Mouse (Mus musculus) gastrocnemius, postnatal 10 days (tissue): ENCODE measurements around the gene Prex1. TPM values are rescaled to one million over a fixed set of nuclear protein-coding genes. Genes with fewer than 3 reads are reported as not detected.

Source experiments
- DNase-seq: peaks from one replicate; pipeline ENCODE4 v3.0.0; 2021; ENCODE audit warnings: mixed read lengths
- total RNA-seq, 2 experiments: library from RNA; stranded (reverse); gene quantifications; 2 replicates each; pipeline ENCODE4 v1.2.3; 2021

Prex1 gene
- total RNA-seq, 2 experiments from 2014 or later = 12.9 to 20.3 TPM

DNA sequence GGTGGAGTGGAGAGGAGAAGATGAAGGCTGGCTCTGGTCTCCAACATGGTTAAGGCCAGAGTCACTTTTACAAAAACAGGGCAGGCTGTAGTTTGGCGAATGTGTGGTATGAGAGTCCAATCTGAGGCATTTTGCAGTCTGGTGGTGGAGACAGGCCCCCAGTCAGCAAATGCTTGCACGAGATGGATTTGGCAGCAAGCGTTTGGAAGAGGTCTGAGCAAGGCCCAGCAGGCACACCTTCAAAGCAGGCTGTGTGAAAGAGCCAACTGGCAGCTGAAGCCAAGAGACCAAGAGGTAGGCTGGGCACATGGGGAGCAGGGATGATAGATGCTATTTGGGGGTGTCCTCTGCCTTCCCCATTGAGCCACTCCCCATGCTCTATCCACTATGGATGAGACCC, 51.7 kb downstream of the Prex1 start:
- no peak for DNase-seq

DNA sequence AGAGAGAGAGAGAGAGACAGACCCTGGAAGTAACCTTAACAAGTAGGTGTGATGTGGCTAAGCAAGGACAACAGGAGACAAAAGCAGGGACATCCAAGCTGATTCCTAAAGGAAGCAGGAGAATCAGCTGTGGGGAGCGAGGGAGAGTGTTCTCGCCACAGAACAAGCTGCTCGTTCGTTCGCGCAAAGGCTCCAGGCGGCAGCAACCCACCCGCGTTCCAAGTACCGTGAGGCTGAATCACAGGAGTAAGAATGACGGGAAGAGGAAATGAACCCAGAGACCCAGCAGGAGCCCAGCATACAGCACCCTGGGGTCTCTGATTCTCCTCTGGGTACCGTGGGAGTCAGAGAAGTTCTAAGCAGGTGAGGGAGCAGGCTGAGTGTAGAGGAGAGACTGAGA, 52.1 kb downstream of the Prex1 start:
- no peak for DNase-seq

GRCm38 (mm10) chr2:166658380-166658779, 55.3 kb downstream of the Prex1 start:
- DNase-seq = no peak

DNA sequence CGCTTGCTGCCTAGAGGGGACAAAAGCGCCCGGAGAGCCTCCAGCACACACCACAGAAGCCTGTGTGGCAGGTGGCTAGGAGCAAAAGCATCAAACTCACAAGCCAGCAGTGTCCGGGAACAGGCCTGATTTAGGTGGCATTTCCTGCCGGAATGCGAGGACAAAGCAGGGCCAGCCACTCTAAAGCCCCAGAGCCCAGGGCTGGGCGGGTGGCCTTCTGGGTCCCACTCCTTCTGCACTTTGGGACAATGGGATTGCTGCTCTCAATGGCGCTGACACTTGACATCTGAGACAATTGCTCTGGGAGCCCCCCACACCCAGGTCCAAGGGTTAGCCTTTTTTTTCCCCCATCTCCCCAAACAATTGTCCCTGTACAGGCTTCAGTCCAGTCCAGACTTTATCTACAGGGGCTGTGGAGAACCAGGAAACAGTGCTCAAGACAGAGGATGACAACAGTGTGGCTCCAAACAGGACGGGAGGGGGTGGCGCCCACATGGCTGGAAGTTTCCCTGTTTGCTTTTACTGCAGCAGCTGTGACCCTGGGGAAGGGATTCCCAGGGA, 56.1 kb downstream of the Prex1 start:
- DNase-seq = no peak

GRCm38 (mm10) chr2:166656630-166657029, 57.0 kb downstream of the Prex1 start:
- DNase-seq = no peak

- DNase-seq = no peak
Measured at GRCm38 (mm10) chr2:166655727-166656520, 57.7 kb downstream of the Prex1 start.

- no peak for DNase-seq
Measured at GRCm38 (mm10) chr2:166655308-166655707, 58.3 kb downstream of the Prex1 start.

- DNase-seq = no peak
Measured at GRCm38 (mm10) chr2:166654875-166655274, 58.8 kb downstream of the Prex1 start.

DNA sequence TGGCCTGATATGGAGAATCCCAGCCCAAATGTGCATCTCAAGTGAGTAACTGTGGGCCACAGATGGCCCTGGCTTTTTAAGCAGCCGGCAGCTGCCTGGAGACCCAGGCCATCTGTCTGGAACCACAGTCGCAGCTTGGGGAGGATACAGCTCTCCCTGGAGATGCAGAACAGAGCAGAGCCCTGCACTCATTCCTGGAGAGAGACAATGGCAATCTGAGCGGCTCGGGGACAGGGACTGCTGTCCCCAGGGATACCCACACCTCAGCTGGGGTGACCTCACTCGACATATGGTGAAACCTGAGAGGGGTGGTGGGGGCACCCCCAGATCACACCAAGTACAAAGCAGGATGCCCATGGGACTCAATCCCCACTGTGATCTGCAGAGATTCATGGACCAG, 60.1 kb downstream of the Prex1 start:
- DNase-seq = no peak

DNA sequence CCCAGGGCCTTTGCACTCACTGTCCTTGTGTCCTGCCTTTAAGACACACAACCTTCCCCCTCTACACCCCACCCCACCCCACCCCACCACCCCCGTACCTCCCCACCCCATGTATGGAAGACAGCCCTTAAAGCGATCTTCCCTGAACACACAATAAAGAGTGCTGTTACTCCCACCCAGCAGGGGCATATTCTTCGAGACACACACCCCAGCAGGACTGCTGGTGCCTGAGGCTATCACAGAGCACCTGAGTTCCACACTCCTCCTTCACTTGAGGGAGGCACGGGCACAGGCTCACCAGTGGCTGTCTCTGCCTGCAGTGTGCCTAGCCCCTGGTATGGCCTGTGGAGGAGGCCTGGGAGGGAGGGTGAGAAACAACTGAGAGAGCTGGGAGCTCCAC, 61.0 kb downstream of the Prex1 start:
- DNase-seq = no peak

DNA sequence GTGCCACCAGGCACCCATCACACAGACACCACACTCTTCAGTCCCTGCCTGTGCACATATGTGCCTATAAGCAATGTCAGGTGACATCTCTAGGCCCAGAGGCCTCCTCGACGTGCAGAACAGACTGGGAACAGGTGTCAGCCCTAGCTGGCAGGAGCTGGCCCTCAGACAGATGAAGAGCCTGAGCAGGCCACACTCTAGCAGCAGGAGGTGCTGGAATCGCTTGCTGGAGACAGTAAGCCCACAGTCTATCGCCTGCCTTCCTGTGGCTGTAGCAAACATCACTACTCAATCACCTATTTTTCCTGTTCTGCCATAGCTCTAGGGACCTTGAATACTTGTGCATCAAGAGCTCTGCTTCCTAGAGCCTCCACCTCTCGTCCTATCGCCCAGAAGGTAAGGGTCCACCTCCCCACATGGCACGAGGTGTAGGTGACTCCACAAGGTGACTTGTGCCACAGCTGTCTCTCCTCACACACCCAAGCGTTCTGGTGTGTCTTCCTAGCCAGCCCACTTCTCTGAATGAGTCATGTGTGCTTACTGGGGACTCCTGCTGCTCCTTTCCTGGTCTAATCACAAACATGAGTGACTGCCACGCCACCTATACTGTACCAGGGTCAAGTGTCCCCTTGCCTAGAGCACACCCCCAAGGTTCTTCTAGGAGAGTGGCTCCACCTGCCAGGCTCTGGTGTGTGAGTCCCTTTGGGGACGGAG, 62.2 kb downstream of the Prex1 start:
- DNase-seq = no peak

DNA sequence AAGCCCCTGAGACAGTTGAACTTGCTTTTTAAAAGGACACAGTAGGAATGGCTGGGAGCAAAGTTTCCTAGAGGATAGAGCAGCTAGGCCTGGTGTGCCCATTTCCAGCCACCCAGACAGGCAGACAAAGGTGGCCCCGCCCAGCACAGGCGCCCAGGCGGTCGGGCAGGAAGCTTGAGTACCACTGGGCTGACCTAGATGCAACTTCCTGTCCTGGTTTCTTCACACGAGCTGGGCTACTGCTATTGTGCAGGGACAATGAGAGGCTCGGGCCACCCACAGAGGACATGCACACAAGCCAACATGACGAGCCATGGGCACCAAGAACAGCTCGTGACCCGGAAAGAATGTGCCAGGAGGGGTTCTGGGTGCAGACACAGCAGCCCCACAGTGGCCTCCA, 63.2 kb downstream of the Prex1 start:
- DNase-seq = no peak

GRCm38 (mm10) chr2:166647242-166647641, 66.4 kb downstream of the Prex1 start:
- no peak for DNase-seq

DNA sequence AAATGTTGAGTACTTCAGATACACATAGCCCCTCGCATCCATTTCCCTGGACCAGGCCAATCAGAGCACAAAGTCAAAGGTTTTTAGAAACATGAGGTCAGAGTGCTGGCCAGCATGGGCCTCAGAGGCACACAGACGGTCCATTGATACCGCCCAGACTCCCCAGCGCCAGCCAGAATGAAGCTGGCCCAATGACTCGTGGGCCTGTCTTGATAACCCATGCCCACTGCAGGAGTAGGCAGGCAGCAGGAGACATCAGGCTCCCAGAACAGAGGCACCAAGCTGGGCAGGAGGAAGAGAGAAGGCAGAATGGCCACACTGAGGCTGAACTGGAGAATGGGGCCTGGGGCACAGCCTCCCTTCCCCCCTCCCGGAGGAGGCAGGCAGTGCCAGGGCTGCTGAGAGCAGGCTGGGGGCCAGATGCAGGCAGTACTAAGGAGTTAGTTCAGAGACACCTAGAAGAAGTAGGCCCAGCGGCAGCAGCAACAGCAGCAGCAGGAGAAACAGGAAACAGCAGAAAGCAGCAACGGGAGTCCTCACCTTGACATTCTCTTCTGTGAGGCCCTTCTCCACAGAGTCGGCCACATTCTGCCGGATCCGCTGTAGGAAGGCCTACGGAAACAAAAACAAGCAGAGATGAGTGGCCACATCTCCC, 67.1 kb downstream of the Prex1 start:
- DNase-seq = no peak

- no peak for DNase-seq
Measured at GRCm38 (mm10) chr2:166644816-166645215, 68.8 kb downstream of the Prex1 start.

GRCm38 (mm10) chr2:166642581-166642987, 71.0 kb downstream of the Prex1 start:
- DNase-seq = no peak

DNA sequence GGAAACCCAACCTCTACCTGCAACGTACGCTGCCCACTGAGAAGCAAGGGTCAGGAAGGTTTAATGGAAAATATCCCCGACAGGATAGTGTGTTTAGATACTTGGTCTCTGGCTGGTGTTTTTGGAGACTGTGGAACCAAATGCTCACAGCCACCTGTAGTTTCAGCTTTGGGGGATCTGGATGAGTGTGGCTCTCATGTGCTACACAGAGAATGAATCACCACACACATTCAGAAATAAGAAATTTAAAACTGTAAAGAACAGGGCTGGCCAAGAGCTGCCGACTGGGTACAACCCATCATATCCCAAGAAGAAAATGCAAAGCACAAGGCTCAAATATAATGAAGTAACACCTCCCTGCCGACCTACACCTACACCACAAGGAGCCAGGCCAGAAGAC, 73.9 kb downstream of the Prex1 start:
- no peak for DNase-seq

- no peak for DNase-seq
Measured at GRCm38 (mm10) chr2:166638947-166639641, 74.5 kb downstream of the Prex1 start.

GRCm38 (mm10) chr2:166638079-166638800, 75.4 kb downstream of the Prex1 start:
- no peak for DNase-seq

- DNase-seq = no peak
Measured at GRCm38 (mm10) chr2:166637673-166637990, 76.0 kb downstream of the Prex1 start.

DNA sequence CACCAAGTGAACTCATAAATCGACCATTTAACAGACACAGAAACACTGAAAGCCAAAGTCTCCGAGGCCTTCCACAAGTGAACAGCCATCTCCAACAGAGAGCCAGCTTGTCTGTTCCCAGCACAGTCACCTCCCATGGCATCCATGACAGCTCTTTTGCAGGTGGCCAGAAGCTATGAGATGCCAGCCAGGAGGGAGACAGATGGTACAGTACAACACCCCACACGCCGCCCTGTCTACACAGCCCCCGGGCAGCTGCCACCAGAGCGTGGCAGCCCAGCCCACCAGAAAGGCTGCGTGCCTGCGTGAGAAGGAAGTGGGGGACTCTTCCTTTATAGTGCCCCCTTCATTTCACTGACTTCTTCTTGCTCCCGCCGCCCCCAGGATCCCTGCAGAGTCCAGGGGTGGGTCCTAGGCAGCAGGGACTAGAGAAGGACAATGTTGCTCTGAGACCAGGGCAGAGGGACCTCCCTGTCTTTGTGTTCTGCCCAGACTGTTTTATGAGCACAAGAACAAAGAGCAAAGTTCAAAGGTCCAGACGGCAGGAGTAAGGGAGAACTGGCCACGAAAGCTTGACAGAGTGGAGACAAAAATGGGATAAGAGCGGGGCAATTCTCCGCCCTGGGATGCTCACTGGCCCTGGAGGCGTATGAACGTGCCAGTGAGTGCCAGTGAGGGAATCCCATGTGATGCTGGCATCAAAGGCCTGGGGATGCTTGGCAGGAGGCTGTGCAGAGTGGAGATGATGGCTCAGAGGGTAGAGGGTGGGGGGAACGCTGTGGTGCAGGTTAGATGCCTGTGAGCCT, 76.6 kb downstream of the Prex1 start:
- DNase-seq = no peak
